Mouse (Mus musculus) hindlimb bud, embryonic 11.5 days (tissue): Measurements from ENCODE around the gene Pkn3.
"Not testable (repeated sequence)": the region's sequence is repeated elsewhere in the genome, so short reads cannot be mapped to it uniquely, and the experiment has no call there.

Experiments
- DNase-seq: peaks from one replicate; pipeline ENCODE4 v3.0.0-alpha.2; 2012; ENCODE audit warnings: low read depth, low spot score; ENCODE audit errors: extremely low spot score

Gene Pkn3

GRCm38 (mm10) chr2:30093471-30094207, 16.2 kb downstream of the Pkn3 start, which contains the start of gene Zdhhc12:
Zdhhc12 (minus strand) TSS chr2:30093648.
- peak; percentile 89 for DNase-seq

DNA sequence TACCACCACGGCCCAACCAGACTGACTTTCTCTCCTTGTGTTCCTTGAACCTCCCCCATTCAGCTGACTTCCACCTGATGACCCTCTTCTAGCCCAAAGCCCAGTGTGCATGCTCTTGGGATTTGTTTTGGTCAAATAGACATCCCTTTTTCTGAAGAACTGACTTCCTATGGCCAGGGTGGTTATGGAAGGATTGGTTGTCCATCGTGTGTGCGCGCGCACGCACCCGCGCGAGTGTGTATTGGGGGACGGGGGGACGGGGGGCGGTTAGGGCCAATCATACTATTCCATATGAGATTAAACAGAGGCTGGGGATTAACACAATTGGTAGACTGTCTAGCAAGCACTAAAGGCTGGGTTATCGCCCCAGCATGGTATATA, 16.7 kb downstream of the Pkn3 start:
- DNase-seq, result no peak

DNA sequence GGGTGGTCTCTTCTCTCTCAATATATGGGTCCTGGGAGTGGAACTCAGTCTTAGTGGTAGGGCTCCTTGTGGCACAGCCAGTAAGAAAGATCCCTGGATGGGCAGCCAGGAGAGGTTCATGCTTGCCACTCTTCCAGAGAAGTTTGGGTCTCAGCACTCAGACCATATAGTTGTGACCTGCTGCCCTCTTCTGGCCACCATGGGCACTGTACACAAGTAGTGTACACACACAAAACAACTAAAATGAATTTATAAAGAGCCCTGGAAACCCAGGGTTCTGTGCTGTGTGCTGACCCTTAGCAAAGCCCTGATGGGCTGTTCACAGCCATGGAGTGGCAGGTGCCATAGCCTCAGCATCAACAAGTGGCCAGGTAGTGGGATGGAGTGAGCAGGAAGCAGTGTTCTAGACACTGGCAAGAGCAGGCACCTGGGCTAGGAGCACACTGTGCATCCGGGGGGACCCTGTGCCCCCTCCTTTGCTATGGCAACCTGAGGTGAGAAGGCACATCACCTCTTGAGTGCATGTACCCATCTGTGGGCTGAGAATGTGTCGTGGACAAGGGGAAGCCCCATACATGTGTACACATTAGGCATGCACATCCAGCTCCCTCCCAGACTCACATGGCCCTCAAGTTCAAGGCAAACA, 18.5 kb downstream of the Pkn3 start:
- DNase-seq, result no peak

- DNase-seq, result no peak
Measured at GRCm38 (mm10) chr2:30100214-30100613, 22.7 kb downstream of the Pkn3 start.

GRCm38 (mm10) chr2:30106364-30106763, 28.9 kb downstream of the Pkn3 start:
- no peak for DNase-seq

DNA sequence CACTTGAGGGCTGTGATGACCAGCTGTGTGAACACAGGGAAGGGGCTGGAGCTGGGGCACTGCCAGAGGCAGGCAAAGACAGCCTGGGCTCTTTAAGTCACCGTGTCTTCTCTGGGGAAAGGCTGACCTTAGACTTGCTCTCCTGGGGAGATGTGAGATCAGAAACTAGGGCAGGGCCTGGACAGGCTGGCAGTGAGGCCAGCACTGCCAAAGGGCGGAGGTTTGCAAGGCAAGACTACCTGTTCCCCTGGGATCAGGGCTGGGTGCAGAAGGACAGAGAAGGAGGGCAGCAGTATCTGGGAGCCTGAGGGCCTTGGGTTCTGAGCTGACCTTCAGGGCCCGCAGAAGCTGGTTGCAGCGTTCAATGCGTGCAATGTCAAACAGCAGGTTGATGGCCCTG, 30.2 kb downstream of the Pkn3 start:
- no peak for DNase-seq

DNA sequence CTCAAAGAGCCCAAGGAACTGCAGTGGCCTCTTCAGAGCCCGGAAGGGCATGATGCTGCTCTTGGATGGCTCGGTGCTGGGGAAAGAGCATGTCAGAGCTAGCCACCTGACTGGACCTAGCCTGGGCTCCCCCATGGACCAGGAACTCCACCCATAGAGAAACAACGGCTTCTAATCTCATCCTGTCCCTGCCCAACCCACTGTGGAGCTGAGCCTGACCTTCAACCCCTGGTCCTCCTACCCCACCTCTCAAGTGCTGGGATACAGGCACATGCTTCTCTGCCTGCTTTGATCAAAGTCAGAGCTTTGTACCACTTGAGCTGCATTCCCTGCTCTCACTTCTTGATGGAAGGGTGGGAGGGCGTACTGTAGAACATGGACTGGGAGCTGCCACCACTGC, 30.8 kb downstream of the Pkn3 start:
- no peak for DNase-seq

GRCm38 (mm10) chr2:30111500-30111899, 34.0 kb downstream of the Pkn3 start:
- no peak for DNase-seq

DNA sequence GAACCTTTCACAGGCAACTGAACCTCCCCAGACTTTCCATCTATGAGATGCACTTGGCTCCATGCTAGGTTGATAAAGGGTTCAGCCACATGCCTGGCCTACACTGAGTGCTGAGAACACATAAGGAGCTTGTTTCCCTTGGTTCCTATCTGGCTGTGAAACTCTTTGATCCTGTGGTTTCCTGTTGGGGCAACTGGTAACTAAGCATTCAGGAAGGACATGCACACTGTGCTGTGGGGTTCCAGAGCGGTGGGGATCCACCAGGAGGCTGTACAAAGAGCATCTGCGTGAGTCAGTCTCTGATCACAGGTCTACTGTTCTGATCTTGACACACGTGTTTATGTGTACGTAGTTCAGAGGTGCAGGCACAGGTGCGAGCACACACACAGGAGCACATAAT, 35.1 kb downstream of the Pkn3 start:
- DNase-seq, result no peak

DNA sequence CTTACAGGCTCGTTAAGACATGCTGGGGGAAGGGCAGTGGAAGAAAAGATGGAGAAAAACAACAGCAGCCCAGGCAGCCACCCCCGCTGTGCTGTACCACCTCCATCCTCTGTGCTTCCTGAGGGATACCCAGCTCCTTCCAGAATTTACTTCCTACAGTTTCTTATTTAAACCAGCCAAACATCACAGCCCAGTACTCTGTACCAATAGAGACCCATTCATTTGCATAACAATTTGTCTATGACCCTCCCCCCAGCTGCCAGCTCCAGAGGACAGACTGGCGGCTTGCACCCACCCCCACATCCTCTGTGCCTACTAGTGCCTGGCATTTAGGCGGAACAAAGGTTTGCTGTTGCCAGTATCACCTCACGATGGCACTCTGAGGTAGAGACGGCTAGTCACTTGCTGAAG, 42.2 kb downstream of the Pkn3 start:
- DNase-seq, result no peak

GRCm38 (mm10) chr2:30120269-30120668, 42.8 kb downstream of the Pkn3 start:
- no peak for DNase-seq

GRCm38 (mm10) chr2:30122766-30123165, 45.3 kb downstream of the Pkn3 start:
- no peak for DNase-seq

DNA sequence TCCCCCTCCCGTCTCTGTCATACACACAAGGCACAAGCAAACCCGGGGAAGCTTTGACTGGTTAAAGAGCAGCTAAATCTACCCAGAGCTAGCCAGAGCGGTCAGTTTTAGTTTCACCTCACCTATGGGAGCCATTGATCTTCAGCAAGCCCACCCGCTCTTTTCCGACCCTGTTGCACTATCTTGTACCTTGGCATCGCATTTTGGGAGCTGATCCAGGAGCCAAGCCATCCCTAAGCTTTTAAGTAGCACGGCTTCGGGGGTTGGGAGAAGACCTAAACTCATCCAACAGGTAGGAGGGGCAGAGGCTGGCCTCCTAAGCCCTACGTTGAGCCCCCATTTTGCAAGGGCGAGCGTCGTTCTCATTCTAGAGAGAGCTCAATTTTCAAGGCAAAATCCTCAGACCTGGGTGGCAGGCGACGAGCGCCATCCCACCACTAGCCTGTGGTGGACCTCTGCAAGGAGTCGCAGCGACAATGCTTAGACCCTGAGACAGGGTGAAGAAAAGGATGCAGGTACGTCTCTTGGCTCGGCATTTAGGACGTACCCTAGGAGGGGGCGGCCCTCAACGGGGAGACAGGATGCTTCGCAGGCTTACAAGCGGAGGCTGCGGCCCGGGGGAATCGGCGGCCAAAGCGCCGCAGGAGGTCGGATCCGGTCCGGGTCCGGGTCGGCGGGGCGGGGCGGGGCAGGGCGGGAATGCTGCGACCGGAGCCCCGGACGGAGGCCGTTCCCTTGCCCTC, 46.4 kb downstream of the Pkn3 start:
- no peak for DNase-seq

DNA sequence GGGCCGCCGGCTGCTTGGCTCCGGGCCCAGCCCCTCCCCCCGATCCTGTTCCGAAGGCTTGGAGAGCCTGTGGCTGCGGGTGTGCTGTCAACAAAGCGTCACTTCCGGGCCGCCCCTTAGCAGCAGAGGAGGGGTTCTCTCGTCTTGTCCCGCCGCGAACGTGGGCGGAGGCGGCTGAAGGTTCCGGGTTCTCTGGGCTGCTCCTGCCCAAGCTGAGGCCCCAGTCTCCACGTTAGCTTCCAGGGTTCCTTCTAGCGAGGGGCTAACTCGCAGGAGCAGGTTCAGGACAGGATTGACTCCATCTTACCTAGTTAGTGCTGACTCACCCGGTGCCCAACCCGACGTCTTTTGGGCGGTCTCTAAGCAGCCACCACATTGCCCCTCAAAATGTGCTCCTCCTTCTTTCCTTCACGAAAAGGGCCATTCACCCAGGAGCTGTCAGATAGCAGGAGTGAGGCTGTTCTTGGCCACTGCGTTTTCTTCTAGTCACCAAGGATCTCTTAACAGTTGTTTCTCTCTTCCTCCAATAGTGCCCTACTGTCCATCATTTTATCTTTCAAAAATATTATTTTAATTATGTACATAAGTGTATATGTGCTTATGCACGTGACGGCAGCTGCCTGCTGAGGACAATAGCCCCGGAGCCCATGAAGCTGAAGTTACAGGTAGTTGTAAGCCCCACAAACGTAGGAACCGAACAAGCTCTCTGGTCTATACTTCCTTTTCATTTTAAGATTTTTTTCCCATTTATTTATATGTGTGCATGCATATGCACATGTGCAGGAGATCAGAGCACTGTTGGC, 47.2 kb downstream of the Pkn3 start, which contains the start of gene Zer1:
TSS of gene Zer1 (minus strand) at position 114 of the 803 bp plus-strand sequence.
- peak; percentile 46 for DNase-seq

DNA sequence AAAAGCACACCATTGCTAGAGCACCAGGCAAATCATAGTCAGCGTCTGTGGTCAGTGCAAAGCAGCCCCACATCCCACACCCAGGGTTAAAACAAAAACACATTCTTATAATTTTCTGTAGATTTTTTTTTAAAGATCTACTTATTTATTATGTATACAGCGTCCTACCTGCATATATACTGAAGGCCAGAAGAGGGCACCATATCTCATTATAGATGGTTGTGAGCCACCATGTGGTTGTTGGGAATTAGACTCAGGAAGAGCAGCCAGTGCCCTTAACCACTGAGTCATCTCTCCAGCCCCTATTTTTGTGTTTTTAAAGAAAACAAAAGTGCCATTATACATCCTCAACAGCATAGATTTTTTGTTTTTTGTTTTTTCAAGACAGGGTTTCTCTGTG, 51.3 kb downstream of the Pkn3 start:
- no peak for DNase-seq

- no peak for DNase-seq
Measured at GRCm38 (mm10) chr2:30130156-30130555, 52.7 kb downstream of the Pkn3 start.

DNA sequence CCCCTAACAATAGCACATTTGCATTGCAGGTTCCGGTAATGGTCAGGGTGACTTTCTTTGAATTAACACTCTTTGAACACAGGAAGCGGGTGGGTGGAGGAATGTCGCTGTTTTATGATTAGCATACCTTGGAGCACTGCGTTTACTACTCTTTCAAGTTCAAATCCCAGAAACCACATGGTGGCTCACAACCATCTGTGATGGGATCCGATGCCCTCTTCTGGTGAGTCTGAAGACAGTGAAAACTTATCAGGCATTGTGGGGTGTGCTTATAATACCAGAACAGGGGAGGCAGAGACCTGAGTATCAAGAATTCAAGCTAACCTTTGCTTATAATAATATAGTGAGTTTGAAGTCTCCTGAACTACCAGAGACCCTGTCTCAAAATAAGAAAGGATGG, 53.8 kb downstream of the Pkn3 start:
- not testable (repeated sequence) for DNase-seq

- DNase-seq, result peak; percentile 47
Measured at GRCm38 (mm10) chr2:30132801-30133612, 55.5 kb downstream of the Pkn3 start.

GRCm38 (mm10) chr2:30133613-30134377, 56.3 kb downstream of the Pkn3 start, which contains the start of gene Tbc1d13:
Tbc1d13 (plus strand) TSS chr2:30133746.
- peak; percentile 69 for DNase-seq
